Mouse (Mus musculus) forebrain, embryonic 12.5 days (tissue): ENCODE data around the gene Rundc1. TPM values are rescaled to one million over a fixed set of nuclear protein-coding genes. Genes with fewer than 3 reads are reported as not detected.
A peak's percentile ranks its signal among the peaks of the same experiment; 100 is the strongest.
"Not testable (repeated sequence)": the region's sequence is repeated elsewhere in the genome, so short reads cannot be mapped to it uniquely, and the experiment has no call there.

Experiments
- ATAC-seq: fragments of 200-750 bp; cut with Nextera tagmentation; 2 replicates; pipeline ENCODE4 v1.8.0; 2017; ENCODE audit warnings: moderate TSS enrichment; ENCODE audit not compliant: low FRiP score
- H3K27ac ChIP-seq: fragments of 300-500 bp; sonication (generic); 2 replicates; pipeline ENCODE4 v1.5.1; 2016; ENCODE audit warnings: mild to moderate bottlenecking
- H3K27me3 ChIP-seq: fragments of 300-500 bp; sonication (generic); 2 replicates; pipeline ENCODE4 v1.6.1; 2016; ENCODE audit warnings: mild to moderate bottlenecking
- H3K36me3 ChIP-seq: fragments of 300-500 bp; sonication (generic); replicated peaks from 2 replicates; pipeline ENCODE4 v1.6.1; 2016; ENCODE audit warnings: mild to moderate bottlenecking
- H3K4me1 ChIP-seq: fragments of 300-500 bp; sonication (generic); 2 replicates; pipeline ENCODE4 v1.6.1; 2016
- H3K4me2 ChIP-seq: fragments of 300-500 bp; sonication (generic); 2 replicates; pipeline ENCODE4 v1.6.1; 2016; ENCODE audit warnings: mild to moderate bottlenecking, moderate library complexity
- H3K4me3 ChIP-seq: fragments of 300-500 bp; sonication (generic); replicated peaks from 2 replicates; pipeline ENCODE4 v1.5.1; 2016; ENCODE audit warnings: mild to moderate bottlenecking
- H3K9ac ChIP-seq: fragments of 300-500 bp; sonication (generic); 2 replicates; pipeline ENCODE4 v1.6.1; 2016; ENCODE audit warnings: mild to moderate bottlenecking
- H3K9me3 ChIP-seq: fragments of 300-500 bp; sonication (generic); 2 replicates; pipeline ENCODE4 v1.6.1; 2016
- WGBS: fragments of 180-500 bp; shearing (Covaris S2); methylation state at CpG from one replicate; pipeline ENCODE4 v1.1.7; 2016; 5-methylcytosine and 5-hydroxymethylcytosine counted together
- polyA plus RNA-seq: library from polyadenylated mRNA; unstranded; fragments of >200 nt; fragmentation: Nextera tagmentation; extraction: Ambion mirVana; gene quantifications from 2 replicates; pipeline ENCODE4 v1.2.1, GENCODE M21; 2016

Rundc1 gene
- polyA plus RNA-seq = 27.3 and 27.8 TPM in 2 replicates

DNA sequence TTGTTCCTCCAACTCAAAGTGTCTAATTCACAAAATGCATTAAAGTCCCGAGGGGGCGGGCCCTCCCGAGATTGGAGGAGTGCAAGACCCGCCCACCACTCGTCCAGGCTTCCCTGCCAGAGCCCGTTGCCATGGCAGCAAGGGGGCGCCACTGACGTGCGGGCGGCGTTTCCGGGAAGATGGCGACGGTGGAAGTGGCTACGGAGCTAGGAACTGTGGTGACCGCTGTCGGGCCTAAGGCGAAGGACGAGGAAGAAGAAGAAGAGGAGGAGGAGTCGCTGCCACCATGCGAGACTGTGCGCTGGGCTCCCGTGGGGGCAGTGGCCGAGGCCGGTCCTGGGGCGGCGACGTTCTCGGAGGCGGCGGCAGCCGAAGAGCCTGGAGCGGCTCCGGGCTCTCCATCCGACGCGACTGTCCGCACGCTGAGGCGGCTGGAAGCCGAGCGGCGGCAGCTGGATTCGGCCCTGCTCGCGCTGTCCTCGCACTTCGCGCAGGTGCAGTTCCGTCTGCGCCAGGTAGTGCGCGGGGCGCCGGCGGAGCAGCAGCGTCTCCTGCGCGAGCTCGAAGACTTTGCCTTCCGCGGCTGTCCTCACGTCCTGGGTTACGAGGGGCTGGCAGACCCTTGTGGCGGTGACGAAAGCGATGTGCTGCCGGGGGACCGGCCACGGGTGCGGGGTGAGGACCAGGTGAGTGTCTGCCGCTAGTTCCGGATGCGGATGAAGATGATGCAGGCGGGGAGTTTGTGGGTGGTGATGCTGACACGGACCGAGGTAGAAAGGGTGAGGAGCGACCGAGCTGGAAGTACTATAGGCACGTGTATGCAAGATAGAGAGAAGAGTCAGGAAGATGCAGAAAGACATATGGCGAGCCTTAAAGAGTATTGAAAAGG lies at the start of gene Rundc1, which contains the start of gene Ptges3l:
Gene Rundc1 (plus strand): TSS at position 161 of the 889 bp plus-strand sequence.
Gene Ptges3l (minus strand): TSS at position 409 of the 889 bp plus-strand sequence.
- peak; percentile 93 for ATAC-seq
- peaks cover 11% of the 10 kb centered on the region for H3K27me3 ChIP-seq
- peaks cover 9% of the 10 kb centered on the region for H3K36me3 ChIP-seq
- peak within 1 kb of the TSS; percentile 99 for H3K4me3 ChIP-seq
- WGBS = under 1% methylated on average over 81 of the region's 81 CpGs
- H3K27ac ChIP-seq = peak within 1 kb of the TSS; percentile 89
- peak within 1 kb of the TSS; percentile 88 for H3K9ac ChIP-seq
- peaks cover 30% of the 10 kb centered on the region for H3K4me1 ChIP-seq
- no peaks in the 10 kb centered on the region for H3K9me3 ChIP-seq
- peak within 1 kb of the TSS; percentile 98 for H3K4me2 ChIP-seq

DNA sequence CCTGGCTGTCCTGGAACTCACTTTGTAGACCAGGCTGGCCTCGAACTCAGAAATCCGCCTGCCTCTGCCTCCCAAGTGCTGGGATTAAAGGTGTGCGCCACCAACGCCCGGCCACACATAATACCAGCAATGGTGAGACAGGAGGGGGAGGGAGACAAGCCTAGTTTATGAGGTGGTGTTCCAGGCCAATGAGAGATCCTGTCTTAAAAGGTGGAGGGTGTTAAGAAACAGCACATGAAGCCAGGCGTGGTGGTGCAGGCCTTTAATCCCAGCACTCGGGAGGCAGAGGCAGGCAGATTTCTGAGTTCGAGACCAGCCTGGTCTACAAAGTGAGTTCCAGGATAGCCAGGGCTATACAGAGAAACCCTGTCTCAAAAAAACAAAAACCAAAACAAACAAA lies 46.7 kb upstream of the Rundc1 start:
- H3K9ac ChIP-seq, H3K9me3 ChIP-seq, H3K36me3 ChIP-seq, H3K4me2 ChIP-seq, H3K4me1 ChIP-seq, H3K27ac ChIP-seq, H3K27me3 ChIP-seq, H3K4me3 ChIP-seq, ATAC-seq: not testable (repeated sequence)
- 91% methylated on average over 8 of the region's 8 CpGs for WGBS

DNA sequence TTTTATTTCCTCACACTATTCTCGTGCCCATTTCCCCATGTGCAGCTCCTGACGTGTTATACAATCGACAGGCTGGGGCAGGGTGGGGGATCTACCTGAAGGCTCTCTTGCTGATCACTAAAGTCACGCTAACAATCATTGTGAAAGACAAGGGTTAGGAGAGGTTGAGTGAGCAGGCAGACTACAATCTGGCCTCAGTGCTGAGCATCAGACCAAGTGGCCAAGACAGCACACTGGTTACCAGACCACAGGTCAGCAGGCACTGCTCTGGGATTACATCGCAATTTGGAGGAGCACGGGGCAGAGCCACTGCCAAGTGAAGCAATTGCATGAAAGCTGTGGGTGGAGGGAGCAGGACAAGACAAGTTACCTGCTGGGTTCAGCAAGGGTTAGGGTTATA lies 46.0 kb upstream of the Rundc1 start:
- no peak overlapping the region for H3K4me2 ChIP-seq
- H3K36me3 ChIP-seq = no peaks in the 10 kb centered on the region
- 80% methylated on average over 6 of the region's 6 CpGs for WGBS
- no peak overlapping the region for H3K9ac ChIP-seq
- H3K4me3 ChIP-seq = no peak overlapping the region
- H3K9me3 ChIP-seq = no peaks in the 10 kb centered on the region
- no peaks in the 10 kb centered on the region for H3K27me3 ChIP-seq
- peaks cover 4% of the 10 kb centered on the region; the same call in 1 of the 2 replicates for H3K4me1 ChIP-seq
- H3K27ac ChIP-seq = no peak overlapping the region
- no peak for ATAC-seq

- 5% methylated on average over 4 of the region's 4 CpGs for WGBS
- Histone ChIP-seq H3K27ac (no peak overlapping the region), H3K4me2 (no peak overlapping the region), H3K9ac (no peak overlapping the region), H3K9me3 (no peaks in the 10 kb centered on the region), H3K4me3 (no peak overlapping the region), H3K36me3 (no peaks in the 10 kb centered on the region), H3K27me3 (no peaks in the 10 kb centered on the region), H3K4me1 (peaks cover 4% of the 10 kb centered on the region; the same call in 1 of the 2 replicates)
- ATAC-seq = no peak
Measured at GRCm38 (mm10) chr11:101381817-101382216, 43.1 kb upstream of the Rundc1 start.

- Histone ChIP-seq H3K36me3 (no peaks in the 10 kb centered on the region), H3K9me3 (no peaks in the 10 kb centered on the region), H3K4me3 (no peak overlapping the region), H3K9ac (no peak overlapping the region), H3K27ac (no peak overlapping the region), H3K4me2 (no peak overlapping the region), H3K27me3 (peaks cover 2% of the 10 kb centered on the region; the same call in 1 of the 2 replicates), H3K4me1 (no peaks in the 10 kb centered on the region)
- 7% methylated on average over 8 of the region's 8 CpGs for WGBS
- no peak for ATAC-seq
Measured at GRCm38 (mm10) chr11:101395110-101395509, 29.8 kb upstream of the Rundc1 start.

DNA sequence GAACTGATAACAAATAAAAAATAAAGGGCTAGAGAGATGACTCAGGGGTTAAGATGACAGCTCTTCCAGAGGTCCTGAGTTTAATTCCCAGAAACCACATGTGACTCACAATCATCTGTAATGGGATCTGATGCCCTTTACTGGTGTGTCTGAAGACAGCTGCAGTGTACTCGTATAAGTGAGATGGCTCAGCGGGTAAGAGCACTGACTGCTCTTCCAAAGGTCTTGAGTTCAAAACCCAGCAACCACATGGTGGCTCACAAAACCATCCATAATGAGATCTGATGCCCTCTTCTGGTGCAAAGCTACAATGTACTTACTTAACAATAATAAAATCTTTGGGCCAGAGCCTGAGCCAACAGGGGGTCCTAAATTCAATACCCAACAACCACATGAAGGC lies 9.6 kb upstream of the Rundc1 start:
- 90% methylated on average over 2 of the region's 2 CpGs for WGBS
- H3K4me1 ChIP-seq = peaks cover 8% of the 10 kb centered on the region
- H3K9me3 ChIP-seq = no peaks in the 10 kb centered on the region
- H3K27ac ChIP-seq = no peak overlapping the region
- ATAC-seq = no peak
- no peaks in the 10 kb centered on the region for H3K27me3 ChIP-seq
- no peak overlapping the region for H3K4me3 ChIP-seq
- H3K4me2 ChIP-seq = no peak overlapping the region
- no peak overlapping the region for H3K9ac ChIP-seq
- peaks cover 37% of the 10 kb centered on the region for H3K36me3 ChIP-seq

- WGBS = 2% methylated on average over 11 of the region's 11 CpGs
- Histone ChIP-seq H3K9me3 (no peaks in the 10 kb centered on the region), H3K4me1 (peaks cover 8% of the 10 kb centered on the region), H3K4me3 (peak overlapping the region; percentile 84), H3K36me3 (peaks cover 24% of the 10 kb centered on the region), H3K4me2 (peak overlapping the region; percentile 89), H3K9ac (peak overlapping the region; percentile 87), H3K27ac (peak overlapping the region; percentile 82), H3K27me3 (no peaks in the 10 kb centered on the region)
- ATAC-seq = no peak; the same call in 1 of the 2 replicates
Measured at GRCm38 (mm10) chr11:101416433-101417100, 8.3 kb upstream of the Rundc1 start.

- WGBS = 1% methylated on average over 45 of the region's 45 CpGs
- peak within 1 kb of the TSS; percentile 82 for H3K27ac ChIP-seq
- no peaks in the 10 kb centered on the region for H3K9me3 ChIP-seq
- H3K4me2 ChIP-seq = peak within 1 kb of the TSS; percentile 89
- peak; percentile 86 for ATAC-seq
- no peaks in the 10 kb centered on the region for H3K27me3 ChIP-seq
- H3K4me3 ChIP-seq = peak within 1 kb of the TSS; percentile 84
- H3K36me3 ChIP-seq = peaks cover 17% of the 10 kb centered on the region
- H3K9ac ChIP-seq = peak within 1 kb of the TSS; percentile 87
- peaks cover 8% of the 10 kb centered on the region for H3K4me1 ChIP-seq
Measured at GRCm38 (mm10) chr11:101417101-101417855, 7.6 kb upstream of the Rundc1 start, which contains the start of gene Aarsd1. TSS of gene Aarsd1 (minus strand) at chr11:101417615.

DNA sequence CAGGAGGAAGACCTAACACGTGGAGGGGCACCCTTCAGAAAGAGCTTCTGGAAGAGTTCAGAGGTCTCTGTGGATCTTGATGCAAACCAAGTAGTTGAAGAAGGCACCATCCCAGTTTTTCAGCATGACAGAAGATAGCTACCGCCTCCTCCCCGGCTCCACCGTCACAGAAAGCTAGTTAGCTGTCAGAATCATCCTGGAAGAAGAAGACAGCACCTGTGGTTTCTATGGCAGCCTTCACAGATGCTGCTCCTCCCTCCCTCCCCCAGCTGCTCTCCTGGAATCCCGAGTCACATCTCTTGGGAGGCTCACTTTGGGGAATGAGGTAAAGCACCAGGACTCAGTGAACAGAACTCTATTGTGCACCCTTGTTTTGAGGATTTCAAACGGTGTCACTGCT lies 5.9 kb upstream of the Rundc1 start:
- no peak overlapping the region for H3K27ac ChIP-seq
- peaks cover 8% of the 10 kb centered on the region for H3K27me3 ChIP-seq
- H3K36me3 ChIP-seq = peaks cover under 1% of the 10 kb centered on the region; the same call in 1 of the 2 replicates
- H3K4me1 ChIP-seq = peaks cover 11% of the 10 kb centered on the region
- WGBS = 64% methylated on average over 6 of the region's 6 CpGs
- no peaks in the 10 kb centered on the region for H3K9me3 ChIP-seq
- no peak overlapping the region for H3K4me2 ChIP-seq
- ATAC-seq = no peak
- H3K9ac ChIP-seq = no peak overlapping the region
- no peak overlapping the region for H3K4me3 ChIP-seq

GRCm38 (mm10) chr11:101419610-101420009 lies 5.3 kb upstream of the Rundc1 start:
- H3K27me3 ChIP-seq = peaks cover 11% of the 10 kb centered on the region

GRCm38 (mm10) chr11:101420148-101420547 lies 4.7 kb upstream of the Rundc1 start:
- Histone ChIP-seq H3K9ac (no peak overlapping the region), H3K4me2 (no peak overlapping the region), H3K4me3 (no peak overlapping the region), H3K9me3 (no peaks in the 10 kb centered on the region), H3K27me3 (peaks cover 11% of the 10 kb centered on the region), H3K4me1 (peaks cover 18% of the 10 kb centered on the region), H3K36me3 (no peaks in the 10 kb centered on the region), H3K27ac (no peak overlapping the region)
- no peak for ATAC-seq
- 90% methylated on average over 5 of the region's 5 CpGs for whole genome bisulfite sequencing

More at GRCm38 (mm10) chr11:101419610-101420009, 5.3 kb upstream of the Rundc1 start:
- Histone ChIP-seq H3K4me3 (no peak overlapping the region), H3K9ac (no peak overlapping the region), H3K4me1 (peaks cover 17% of the 10 kb centered on the region), H3K9me3 (no peaks in the 10 kb centered on the region), H3K36me3 (no peaks in the 10 kb centered on the region), H3K4me2 (no peak overlapping the region), H3K27ac (no peak overlapping the region)
- WGBS = 26% methylated on average over 3 of the region's 3 CpGs
- no peak for ATAC-seq
